Mouse (Mus musculus) MEL (cell line): Measurements from ENCODE around the gene Ubap1. TPM values are rescaled to one million over a fixed set of nuclear protein-coding genes. Genes with fewer than 3 reads are reported as not detected.
A peak's percentile ranks its signal among the peaks of the same experiment; 100 is the strongest.

ENCODE experiments used
- DNase-seq: peaks from one replicate; pipeline ENCODE4 v3.0.0; 2011; ENCODE audit warnings: low read depth, low spot score
- H3K27ac ChIP-seq: 2 replicates; pipeline ENCODE4 v1.5.1; 2012; ENCODE audit warnings: low read depth, mild to moderate bottlenecking, control low read depth, low read length, moderate library complexity; ENCODE audit not compliant: control insufficient read depth
- H3K27me3 ChIP-seq, 2 experiments: fragments of 150-350 bp in 1 of 2; sonication (generic) in 1 of 2; 2 replicates each; pipeline ENCODE4 v1.6.1; 2012; ENCODE audit warnings: low read length in 2 of 2, mild to moderate bottlenecking in 2 of 2, improper control_type of control experiment in 1 of 2, moderate library complexity in 1 of 2; ENCODE audit not compliant: insufficient read depth in 2 of 2, control insufficient read depth in 1 of 2
- H3K36me3 ChIP-seq, 2 experiments: 2 replicates each; pipeline ENCODE4 v1.6.1; 2012 to 2014; ENCODE audit warnings: low read length in 2 of 2, improper control_type of control experiment in 1 of 2, inconsistent platforms in 1 of 2, mild to moderate bottlenecking in 1 of 2; ENCODE audit not compliant: insufficient read depth in 2 of 2, control insufficient read depth in 1 of 2
- H3K4me1 ChIP-seq, 2 experiments: fragments of 150-350 bp in 1 of 2; sonication (generic) in 1 of 2; 2 replicates each; pipeline ENCODE4 v1.6.1; 2012; ENCODE audit warnings: low read length in 2 of 2, improper control_type of control experiment in 1 of 2, mild to moderate bottlenecking in 1 of 2; ENCODE audit not compliant: insufficient read depth in 2 of 2, control insufficient read depth in 1 of 2
- H3K4me3 ChIP-seq, 2 experiments: fragments of 150-350 bp in 1 of 2; sonication (generic) in 1 of 2; 2 replicates each; pipeline ENCODE4 v1.5.1; 2012; ENCODE audit warnings: low read depth in 2 of 2, low read length in 2 of 2, mild to moderate bottlenecking in 2 of 2, moderate library complexity in 2 of 2, control low read depth in 1 of 2, improper control_type of control experiment in 1 of 2; ENCODE audit not compliant: control insufficient read depth in 1 of 2, insufficient read depth in 1 of 2
- H3K79me2 ChIP-seq: 2 replicates; pipeline ENCODE4 v1.6.1; 2012; ENCODE audit warnings: mild to moderate bottlenecking, low read length, moderate library complexity; ENCODE audit not compliant: control insufficient read depth, poor library complexity, insufficient read depth
- H3K9ac ChIP-seq: 2 replicates; pipeline ENCODE4 v1.6.1; 2012; ENCODE audit warnings: low read depth, mild to moderate bottlenecking, control low read depth, low read length, moderate library complexity; ENCODE audit not compliant: control insufficient read depth, poor library complexity, severe bottlenecking
- H3K9me3 ChIP-seq: fragments of 150-350 bp; sonication (generic); replicated peaks from 2 replicates; pipeline ENCODE4 v1.6.1; 2012; ENCODE audit warnings: mild to moderate bottlenecking, low read length, improper control_type of control experiment, moderate library complexity; ENCODE audit not compliant: insufficient read depth
- CHD1 ChIP-seq: IDR thresholded peaks from 2 replicates; pipeline ENCODE4 v1.6.1; 2012; ENCODE audit warnings: low read depth, mild to moderate bottlenecking, inconsistent platforms, low read length, improper control_type of control experiment
- ELF1 ChIP-seq: IDR thresholded peaks from 2 replicates; pipeline ENCODE4 v1.6.1; 2014; ENCODE audit warnings: low read depth, mild to moderate bottlenecking, inconsistent platforms, low read length, improper control_type of control experiment, moderate library complexity
- EP300 ChIP-seq, 2 experiments: IDR thresholded peaks; 2 replicates each; pipeline ENCODE4 v1.6.1; 2011; ENCODE audit warnings: improper control_type of control experiment in 2 of 2, low read length in 2 of 2, low read depth in 1 of 2, mild to moderate bottlenecking in 1 of 2
- ETS1 ChIP-seq: IDR thresholded peaks from 2 replicates; pipeline ENCODE4 v1.6.1; 2012; ENCODE audit warnings: low read depth, mild to moderate bottlenecking, inconsistent platforms, low read length, improper control_type of control experiment, moderate library complexity
- GABPA ChIP-seq: IDR thresholded peaks from 2 replicates; pipeline ENCODE4 v1.6.1; 2012; ENCODE audit warnings: low read depth, mild to moderate bottlenecking, inconsistent platforms, low read length, improper control_type of control experiment, moderate library complexity
- GATA1 ChIP-seq: IDR thresholded peaks from 2 replicates; pipeline ENCODE4 v1.6.1; 2011; ENCODE audit warnings: low read depth, low read length, improper control_type of control experiment
- HCFC1 ChIP-seq: IDR thresholded peaks from 2 replicates; pipeline ENCODE4 v1.6.1; 2012; ENCODE audit warnings: low read depth, mild to moderate bottlenecking, inconsistent platforms, low read length, improper control_type of control experiment, moderate library complexity
- KAT2A ChIP-seq: conservative IDR thresholded peaks from 2 replicates; pipeline ENCODE4 v1.6.1; 2012; ENCODE audit warnings: low read depth, low read length, improper control_type of control experiment, inconsistent platforms
- MAX ChIP-seq: IDR thresholded peaks from 2 replicates; pipeline ENCODE4 v1.6.1; 2011; ENCODE audit warnings: low read length, improper control_type of control experiment
- MEF2A ChIP-seq: IDR thresholded peaks from 2 replicates; pipeline ENCODE4 v1.6.1; 2014; ENCODE audit warnings: low read depth, mild to moderate bottlenecking, inconsistent platforms, low read length, improper control_type of control experiment; ENCODE audit not compliant: poor library complexity, insufficient replicate concordance, severe bottlenecking; ENCODE audit errors: extremely low read depth
- MXI1 ChIP-seq: IDR thresholded peaks from 2 replicates; pipeline ENCODE4 v1.6.1; 2011; ENCODE audit warnings: mild to moderate bottlenecking, low read depth, low read length, improper control_type of control experiment
- MYB ChIP-seq: IDR thresholded peaks from 2 replicates; pipeline ENCODE4 v1.6.1; 2011; ENCODE audit warnings: mild to moderate bottlenecking, low read depth, low read length, improper control_type of control experiment
- MYC ChIP-seq: IDR thresholded peaks from 2 replicates; pipeline ENCODE4 v1.6.1; 2011; ENCODE audit warnings: low read depth, mild to moderate bottlenecking, low read length, improper control_type of control experiment, moderate library complexity
- NELFE ChIP-seq: IDR thresholded peaks from 2 replicates; pipeline ENCODE4 v1.6.1; 2011; ENCODE audit warnings: low read depth, low read length, improper control_type of control experiment
- NRF1 ChIP-seq: IDR thresholded peaks from 2 replicates; pipeline ENCODE4 v1.6.1; 2014; ENCODE audit warnings: low read depth, mild to moderate bottlenecking, inconsistent platforms, low read length, improper control_type of control experiment, moderate library complexity; ENCODE audit not compliant: poor library complexity, insufficient read depth, severe bottlenecking
- POLR2A ChIP-seq, 2 experiments: IDR thresholded peaks; 2 replicates each; pipeline ENCODE4 v1.6.1; 2011 to 2012; ENCODE audit warnings: low read length in 2 of 2, mild to moderate bottlenecking in 2 of 2, control low read depth in 1 of 2, improper control_type of control experiment in 1 of 2, low read depth in 1 of 2, moderate library complexity in 1 of 2; ENCODE audit not compliant: control insufficient read depth in 1 of 2, insufficient read depth in 1 of 2, poor library complexity in 1 of 2
- RAD21 ChIP-seq: IDR thresholded peaks from 2 replicates; pipeline ENCODE4 v1.6.1; 2011; ENCODE audit warnings: mild to moderate bottlenecking, low read depth, low read length, improper control_type of control experiment
- RCOR1 ChIP-seq: IDR thresholded peaks from 2 replicates; pipeline ENCODE4 v1.6.1; 2012; ENCODE audit warnings: low read depth, mild to moderate bottlenecking, inconsistent platforms, low read length, improper control_type of control experiment
- SIN3A ChIP-seq: IDR thresholded peaks from 2 replicates; pipeline ENCODE4 v1.6.1; 2012; ENCODE audit warnings: low read length, improper control_type of control experiment, inconsistent platforms
- SMC3 ChIP-seq: IDR thresholded peaks from 2 replicates; pipeline ENCODE4 v1.6.1; 2011; ENCODE audit warnings: low read depth, low read length, improper control_type of control experiment
- TAL1 ChIP-seq: IDR thresholded peaks from 2 replicates; pipeline ENCODE4 v1.6.1; 2012; ENCODE audit warnings: mild to moderate bottlenecking, inconsistent platforms, low read length, moderate library complexity, mixed read lengths
- TCF12 ChIP-seq: IDR thresholded peaks from 2 replicates; pipeline ENCODE4 v1.6.1; 2014; ENCODE audit warnings: low read depth, mild to moderate bottlenecking, inconsistent platforms, low read length, improper control_type of control experiment, moderate library complexity
- USF1 ChIP-seq: IDR thresholded peaks from 2 replicates; pipeline ENCODE4 v1.6.1; 2014; ENCODE audit warnings: low read depth, mild to moderate bottlenecking, inconsistent platforms, low read length, improper control_type of control experiment, moderate library complexity
- USF2 ChIP-seq, 2 experiments: IDR thresholded peaks; 2 replicates each; pipeline ENCODE4 v1.6.1; 2011 to 2012; ENCODE audit warnings: improper control_type of control experiment in 2 of 2, low read length in 2 of 2, borderline replicate concordance in 1 of 2, inconsistent platforms in 1 of 2, low read depth in 1 of 2, mild to moderate bottlenecking in 1 of 2; ENCODE audit not compliant: insufficient read depth in 1 of 2
- ZC3H11A ChIP-seq: IDR thresholded peaks from 2 replicates; pipeline ENCODE4 v1.6.1; 2012; ENCODE audit warnings: low read depth, mild to moderate bottlenecking, inconsistent platforms, low read length, improper control_type of control experiment
- ZMIZ1 ChIP-seq: IDR thresholded peaks from 2 replicates; pipeline ENCODE4 v1.6.1; 2012; ENCODE audit warnings: low read depth, mild to moderate bottlenecking, inconsistent platforms, low read length, improper control_type of control experiment, moderate library complexity
- polyA plus RNA-seq, 2 experiments: library from polyadenylated mRNA; stranded (reverse) in 1 of 2; unstranded in 1 of 2; fragments of >175 nt in 1 of 2; fragments of >200 nt in 1 of 2; gene quantifications; 2 replicates each; pipeline versions ENCODE4 v1.2.1 to v1.2.4; 2012; ENCODE audit warnings: low replicate concordance in 2 of 2, low read depth in 1 of 2; ENCODE audit not compliant: insufficient read length in 2 of 2, insufficient read depth in 1 of 2, missing spikeins in 1 of 2
- total RNA-seq: library from RNA; depleted of rRNA; stranded (reverse); fragments of 300-350 nt; gene quantifications from 2 replicates; pipeline ENCODE4 v1.2.3, GENCODE M21; 2012

The Ubap1 gene
- total and polyA plus RNA-seq, 3 experiments = 9.1 to 15.7 TPM; not detected in 1

- Histone ChIP-seq H3K9me3 (no peaks in the 10 kb centered on the region), H3K9ac (peak overlapping the region; percentile 36; the same call in 1 of the 2 replicates), H3K4me1 (peaks cover 6 to 11% of the 10 kb centered on the region in 2 experiments), H3K36me3 (peaks cover 0 to 15% of the 10 kb centered on the region in 2 experiments; a peak in 2 of 4 replicates), H3K27me3 (no peaks in the 10 kb centered on the region), H3K79me2 (peaks cover 10% of the 10 kb centered on the region), H3K4me3 (0 out of 4 replicates have a peak overlapping the region, but pooled peaks of 1 of the 2 experiments have one; percentile 7), H3K27ac (peak overlapping the region; percentile 35; the same call in 1 of the 2 replicates)
- TF ChIP-seq TCF12 (no peak), GABPA (no peak), CHD1 (no peak), MEF2A (no peak), ZMIZ1 (no peak), ETS1 (no peak), MYB (no peak), RCOR1 (no peak), ZC3H11A (no peak), HCFC1 (no peak), MXI1 (no peak)
- no peak for DNase-seq
Measured at GRCm38 (mm10) chr4:41346011-41346410, 2.8 kb upstream of the Ubap1 start.

- peaks cover 0 to 17% of the 10 kb centered on the region in 2 experiments; a peak in 2 of 4 replicates for H3K36me3 ChIP-seq
- peak overlapping the region; percentile 77 for H3K9ac ChIP-seq
- peaks cover 6 to 11% of the 10 kb centered on the region in 2 experiments for H3K4me1 ChIP-seq
- peak overlapping the region; percentile 38 for H3K27ac ChIP-seq
- TF ChIP-seq ELF1 = no peak
- TF ChIP-seq NELFE = no peak
- no peak for TF ChIP-seq KAT2A
- TF ChIP-seq MYC = no peak
- TF ChIP-seq MAX = no peak
- no peak for TF ChIP-seq SIN3A
- no peak for TF ChIP-seq RAD21
- no peak for TF ChIP-seq CHD1
- no peak for TF ChIP-seq USF2 (IDR thresholded peaks at IDR 0.05; ENCODE audit: borderline replicate concordance in 1 of 2, insufficient read depth in 1 of 2, low read depth in 1 of 2, low read length in 2 of 2)
- TF ChIP-seq TAL1 = no peak
- no peak for TF ChIP-seq SMC3
- no peak for TF ChIP-seq NRF1
- TF ChIP-seq GATA1 = no peak
- TF ChIP-seq ETS1 = no peak
- TF ChIP-seq POLR2A (IDR thresholded peaks at IDR 0.05; ENCODE audit: control insufficient read depth in 1 of 2, insufficient read depth in 1 of 2, low read depth in 1 of 2, low read length in 2 of 2, poor library complexity in 1 of 2) = no peak
- TF ChIP-seq EP300 (IDR thresholded peaks at IDR 0.05; ENCODE audit: low read depth in 1 of 2, low read length in 2 of 2) = no peak
- no peak for TF ChIP-seq MEF2A
- no peak for TF ChIP-seq USF1
- no peak for TF ChIP-seq ZC3H11A
- peak overlapping the region; percentile 54 to 97 for H3K4me3 ChIP-seq
- peaks cover 19% of the 10 kb centered on the region for H3K79me2 ChIP-seq
- no peaks in the 10 kb centered on the region for H3K9me3 ChIP-seq
- no peak for DNase-seq
- no peaks in the 10 kb centered on the region for H3K27me3 ChIP-seq
Measured at GRCm38 (mm10) chr4:41347839-41348238, 957 bp upstream of the Ubap1 start.
